Mouse (Mus musculus): Measurements from ENCODE around the gene Cfap97d2.

Cfap97d2 gene

GRCm38 (mm10) chr8:13746212-13746611, 40.5 kb downstream of the Cfap97d2 start:
- 98% methylated on average over 5 of the region's 6 CpGs for WGBS

DNA sequence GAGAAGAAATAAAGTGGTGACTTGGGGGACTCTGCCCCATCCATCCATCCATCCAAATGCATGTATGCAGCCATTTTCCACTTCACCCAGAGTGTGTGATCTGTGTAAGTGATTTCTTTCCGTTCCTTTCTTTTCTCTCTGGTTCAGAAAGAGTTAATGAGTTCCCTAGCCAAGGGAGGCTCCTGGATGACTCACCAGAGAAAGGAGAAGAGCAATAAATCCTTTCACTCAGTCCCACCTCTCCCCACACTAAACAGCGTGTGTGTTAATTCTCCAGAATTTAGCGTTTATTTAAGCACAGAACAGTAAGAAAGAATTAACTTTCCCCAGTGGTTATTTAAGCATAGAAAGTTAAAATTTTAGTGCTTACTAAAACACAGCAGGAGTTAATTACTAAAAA, 41.9 kb downstream of the Cfap97d2 start:
- WGBS = 39% methylated on average over 3 of the region's 3 CpGs

GRCm38 (mm10) chr8:13753680-13754079, 48.0 kb downstream of the Cfap97d2 start:
- WGBS = 26% methylated on average over 2 of the region's 2 CpGs

- 53% methylated on average over 7 of the region's 7 CpGs for WGBS
Observed at GRCm38 (mm10) chr8:13756480-13756879, 50.8 kb downstream of the Cfap97d2 start.

GRCm38 (mm10) chr8:13756982-13757804, 51.5 kb downstream of the Cfap97d2 start, which contains the start of gene Cdc16:
TSS of gene Cdc16 (plus strand) at chr8:13757676.
- 7% methylated on average over 40 of the region's 40 CpGs for WGBS

DNA sequence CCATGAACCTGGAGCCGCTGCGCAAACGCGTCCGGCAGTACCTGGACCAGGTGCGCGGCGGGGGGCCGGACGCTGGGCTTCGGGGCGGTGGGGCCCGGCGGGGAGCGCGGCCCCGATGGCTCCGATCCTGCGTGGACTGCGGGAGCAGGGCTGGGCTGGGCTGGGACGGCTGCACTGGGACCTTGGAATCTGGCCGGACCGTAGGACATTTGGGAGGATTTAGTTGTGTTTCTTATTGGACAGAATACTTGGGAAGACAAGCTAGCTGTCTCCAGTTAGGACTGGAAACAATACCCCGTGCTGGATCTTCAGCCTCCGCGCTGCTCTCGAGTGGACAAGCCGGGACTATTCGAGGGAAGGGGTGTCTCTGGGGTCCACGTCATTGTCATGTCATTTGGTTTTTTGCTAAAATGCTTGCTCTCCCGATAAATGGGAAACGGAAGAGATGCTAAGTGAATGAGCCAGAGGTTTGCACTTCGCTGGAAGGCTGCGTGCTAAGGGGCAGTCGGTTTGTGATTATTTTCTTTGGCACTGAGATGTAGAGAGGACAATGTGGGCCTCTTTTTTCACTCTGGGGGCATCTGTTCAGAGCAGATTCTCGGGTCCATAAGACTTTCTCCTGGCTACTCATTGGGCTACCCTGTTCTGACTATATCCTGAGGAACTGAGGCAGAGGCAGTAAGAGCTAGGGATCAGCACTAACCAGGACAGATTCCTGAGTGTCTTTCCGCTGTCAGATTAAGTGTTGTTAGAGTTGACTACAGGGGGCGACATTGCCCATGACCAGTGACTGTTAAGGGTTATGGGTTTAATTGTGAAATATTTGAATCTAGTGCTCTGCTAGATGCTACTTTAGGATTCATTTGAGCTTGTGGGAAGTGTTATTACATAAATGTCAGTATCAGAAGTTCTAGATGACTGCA, 52.4 kb downstream of the Cfap97d2 start:
- WGBS = under 1% methylated on average over 37 of the region's 38 CpGs

- 81% methylated on average over 11 of the region's 11 CpGs for WGBS
Observed at GRCm38 (mm10) chr8:13769206-13769605, 63.5 kb downstream of the Cfap97d2 start.

- 66% methylated on average over 3 of the region's 3 CpGs for WGBS
Observed at GRCm38 (mm10) chr8:13780536-13780935, 74.8 kb downstream of the Cfap97d2 start.

- WGBS = 1% methylated on average over 47 of the region's 47 CpGs
Observed at GRCm38 (mm10) chr8:13785250-13785763, 79.6 kb downstream of the Cfap97d2 start, which contains the start of gene Upf3a. TSS of gene Upf3a (plus strand) at chr8:13785615.

DNA sequence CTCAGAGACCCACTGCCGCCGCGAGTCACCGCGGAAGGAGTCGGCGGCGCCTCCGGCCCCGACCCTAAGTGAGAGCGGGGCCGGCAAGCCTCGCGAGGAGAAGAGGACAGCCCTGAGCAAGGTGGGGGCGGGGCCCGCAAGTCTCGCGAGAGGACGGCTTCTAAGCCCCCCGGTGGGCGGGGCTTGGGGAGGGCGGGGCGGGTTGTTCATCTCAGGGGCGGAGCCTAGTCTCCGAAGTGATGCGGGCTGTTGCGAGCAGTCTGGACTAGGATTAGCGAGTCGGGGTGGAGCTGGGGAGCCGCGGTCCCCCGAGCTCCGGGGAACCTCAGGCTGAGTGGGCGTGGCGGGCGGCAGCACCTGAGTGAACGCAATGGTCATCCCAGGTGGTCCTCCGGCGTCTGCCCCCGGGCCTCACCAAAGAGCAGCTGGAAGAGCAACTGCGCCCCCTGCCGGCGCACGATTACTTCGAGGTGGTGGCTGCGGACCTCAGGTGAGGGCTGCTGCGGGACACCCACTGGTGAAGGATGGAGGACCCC, 80.1 kb downstream of the Cfap97d2 start:
- WGBS = under 1% methylated on average over 44 of the region's 47 CpGs

DNA sequence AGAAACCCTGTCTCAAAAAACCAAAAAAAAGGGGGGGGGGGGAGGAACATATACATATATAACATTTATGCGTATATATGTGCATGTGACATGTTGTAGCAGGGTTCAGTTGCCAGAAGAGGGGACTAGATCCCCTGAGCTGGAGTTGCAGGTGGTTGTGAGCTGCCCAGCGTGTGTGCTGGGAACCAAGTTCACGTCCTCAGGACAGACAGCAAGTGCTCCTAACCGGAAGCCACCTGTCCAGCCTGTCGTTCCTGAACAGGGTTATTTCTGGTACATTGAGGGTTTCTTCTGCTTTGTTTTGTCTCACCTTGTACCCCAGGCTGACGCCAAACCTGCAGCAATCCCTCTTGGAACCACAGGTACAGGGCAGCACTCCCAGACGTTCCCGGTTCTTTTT, 83.9 kb downstream of the Cfap97d2 start:
- 96% methylated on average over 8 of the region's 8 CpGs for WGBS
